9 mouse cellular contexts compared by ENCODE assay signal in genomic region chr6:108248519-108248918, GRCm38 (mm10). TPM values are rescaled to one million over a fixed set of nuclear protein-coding genes. Genes with fewer than 3 reads are reported as not detected.
A peak's percentile ranks its signal among the peaks of the same experiment; 100 is the strongest.
DNase-seq lines count a peak whose midpoint lies in the region; ATAC-seq and TF ChIP-seq lines count a peak whose summit lies in the region.
"Had no signal": no experiment of that assay in that cellular context is flagged by ENCODE, and none has a peak within 500 bp of the region (broad histone marks: within the 10 kb centered on the region; RNA-seq: fewer than 3 reads in every experiment).

No protein-coding gene starts in this region.

- DNase-seq in kidney, adult 11 months, result no peak
- peak; percentile 25 for DNase-seq in ZHBTc4 (ENCODE audit: low read depth, low spot score)
- DNase-seq in midbrain, embryonic 10.5 days (ENCODE audit: low spot score), result peak; percentile 28
- DNase-seq in thymus, adult 2 months, result no peak
- no peak for DNase-seq in layer of hippocampus, postnatal 36 days

- ATAC-seq in kidney, embryonic 14.5 days (ENCODE audit: low FRiP score, low TSS enrichment), result no peak; the same call in 1 of the 2 replicates
- peak; percentile 84 for ATAC-seq in forebrain, embryonic 15.5 days (replicated peaks)
- ATAC-seq in activated CD4-positive, CD25-positive, alpha-beta regulatory T cell, adult 4 months, result no peak

- peak overlapping the region; percentile 53; the same call in 1 of the 2 replicates for H3K27ac ChIP-seq in kidney, embryonic 14.5 days (ENCODE audit: low read depth, low read length)
- peak overlapping the region; percentile 87 for H3K27ac ChIP-seq in forebrain, embryonic 15.5 days (replicated peaks)
- peak overlapping the region; percentile 76 for H3K27ac ChIP-seq in midbrain, embryonic 10.5 days (replicated peaks)
- no peak overlapping the region for H3K27ac ChIP-seq in thymus, adult 2 months (ENCODE audit: control insufficient read depth, insufficient read depth, low read length)
- H3K27ac ChIP-seq: macrophage had no signal

- no peak overlapping the region for H3K4me2 ChIP-seq in kidney, embryonic 14.5 days (replicated peaks; ENCODE audit: low read depth, low read length)
- H3K4me2 ChIP-seq in forebrain, embryonic 15.5 days (replicated peaks), result no peak overlapping the region

- TF ChIP-seq CTCF in thymus, adult 2 months (IDR thresholded peaks at IDR 0.05; ENCODE audit: borderline replicate concordance, control insufficient read depth, extremely low read depth, insufficient read depth, low read length, poor library complexity), result no peak

- 52% methylated on average over 4 of the region's 4 CpGs for WGBS in kidney, embryonic 14.5 days
- WGBS in forebrain, embryonic 15.5 days, result 6% methylated on average over 4 of the region's 4 CpGs
- WGBS in midbrain, embryonic 10.5 days, result 45% methylated on average over 4 of the region's 4 CpGs
- 91% methylated on average over 4 of the region's 4 CpGs for WGBS in thymus, adult 2 months

- no peak overlapping the region for H3K4me3 ChIP-seq in kidney, embryonic 14.5 days (ENCODE audit: low read length)
- H3K4me3 ChIP-seq in forebrain, embryonic 15.5 days, result no peak overlapping the region
- H3K4me3 ChIP-seq in midbrain, embryonic 10.5 days, result no peak overlapping the region
- no peak overlapping the region for H3K4me3 ChIP-seq in thymus, adult 2 months (ENCODE audit: control insufficient read depth, insufficient read depth, low read length)

- peaks cover 16% of the 10 kb centered on the region for H3K4me1 ChIP-seq in kidney, embryonic 14.5 days (ENCODE audit: control insufficient read depth, insufficient read depth, low read length)
- H3K4me1 ChIP-seq in forebrain, embryonic 15.5 days, result peaks cover 26% of the 10 kb centered on the region
- peaks cover 29% of the 10 kb centered on the region for H3K4me1 ChIP-seq in midbrain, embryonic 10.5 days
- no peaks in the 10 kb centered on the region for H3K4me1 ChIP-seq in thymus, adult 2 months (replicated peaks; ENCODE audit: control insufficient read depth, insufficient read depth, low read length)

- H3K27me3 ChIP-seq in kidney, embryonic 14.5 days (ENCODE audit: control insufficient read depth, insufficient read depth, low read length), result no peaks in the 10 kb centered on the region
- H3K27me3 ChIP-seq in forebrain, embryonic 15.5 days, result no peaks in the 10 kb centered on the region
- peaks cover 28% of the 10 kb centered on the region for H3K27me3 ChIP-seq in midbrain, embryonic 10.5 days (ENCODE audit: low read depth, poor library complexity, severe bottlenecking)
- H3K27me3 ChIP-seq in thymus, adult 2 months (ENCODE audit: control insufficient read depth, insufficient read depth, low read length), result no peaks in the 10 kb centered on the region

- no peak overlapping the region for H3K9ac ChIP-seq in kidney, embryonic 14.5 days (ENCODE audit: low read depth, low read length)
- no peak overlapping the region for H3K9ac ChIP-seq in forebrain, embryonic 15.5 days (replicated peaks)

- TF ChIP-seq POLR2A in thymus, adult 2 months (IDR thresholded peaks at IDR 0.05; ENCODE audit: control insufficient read depth, extremely low read depth, insufficient read depth, low read length, poor library complexity), result no peak

- no peaks in the 10 kb centered on the region for H3K9me3 ChIP-seq in kidney, embryonic 14.5 days (ENCODE audit: control insufficient read depth, low read length)
- H3K9me3 ChIP-seq in forebrain, embryonic 15.5 days, result no peaks in the 10 kb centered on the region
- H3K9me3 ChIP-seq in midbrain, embryonic 10.5 days (replicated peaks), result no peaks in the 10 kb centered on the region

- H3K36me3 ChIP-seq in kidney, embryonic 14.5 days (ENCODE audit: control insufficient read depth, insufficient read depth, low read length), result no peaks in the 10 kb centered on the region
- no peaks in the 10 kb centered on the region for H3K36me3 ChIP-seq in forebrain, embryonic 15.5 days
- H3K36me3 ChIP-seq in midbrain, embryonic 10.5 days, result no peaks in the 10 kb centered on the region
- no peaks in the 10 kb centered on the region; the same call in 1 of the 2 replicates for H3K36me3 ChIP-seq in thymus, adult 2 months (ENCODE audit: control insufficient read depth, insufficient read depth, low read length)

RNA-seq across cellular contexts. Expression of gene Itpr1, which starts 35.6 kb away (rescaled TPM):
- polyA plus RNA-seq in kidney, embryonic 14.5 days (2014; fragmentation: Nextera tagmentation; extraction: Ambion mirVana), result 13.8 and 22.4 TPM in 2 replicates
- 11.0 and 12.6 TPM in 2 replicates for polyA plus RNA-seq in forebrain, embryonic 15.5 days (2015; fragmentation: Nextera tagmentation; extraction: Ambion mirVana)
- 6.5 and 7.2 TPM in 2 replicates for polyA plus RNA-seq in midbrain, embryonic 10.5 days (2016; fragmentation: Nextera tagmentation; extraction: Ambion mirVana)
- 10 to 100 TPM; 15.8 to 21.2 TPM for polyA plus RNA-seq in activated CD4-positive, CD25-positive, alpha-beta regulatory T cell, adult 4 months (2017; shearing (Covaris generic))
- 28.3 and 28.8 TPM in 2 replicates for polyA plus RNA-seq in thymus, adult 2 months (2012; rRNA removed)
- total RNA-seq in layer of hippocampus, postnatal 36 days (2021), result 100 to 1,000 TPM; 290 to 296 TPM

Comparison
In these comparisons a context has a peak if more than half of its experiments do, and no peak if none do; other contexts are left out.
1. DNase-seq: peak in ZHBTc4 (single experiment) and midbrain, embryonic 10.5 days (single experiment); none in kidney, adult 11 months (single experiment), thymus, adult 2 months (single experiment) and layer of hippocampus, postnatal 36 days (0 of 2).